Mouse (Mus musculus) spleen, adult 2 months (tissue): ENCODE data around the gene Scfd2. TPM values are rescaled to one million over a fixed set of nuclear protein-coding genes. Genes with fewer than 3 reads are reported as not detected.

ENCODE experiments used
- DNase-seq, 2 experiments: peaks; one replicate each; pipeline versions ENCODE4 v3.0.0 to v3.0.0-alpha.2; 2012 to 2021; ENCODE audit warnings: low spot score in 2 of 2, low read depth in 1 of 2
- H3K27ac ChIP-seq: fragments of 200-500 bp; 2 replicates; pipeline ENCODE4 v1.5.1; 2012; ENCODE audit warnings: low read length, inconsistent platforms; ENCODE audit not compliant: insufficient read depth
- H3K27me3 ChIP-seq: fragments of 200-500 bp; 2 replicates; pipeline ENCODE4 v1.6.1; 2012; ENCODE audit warnings: mild to moderate bottlenecking, moderate library complexity, low read length, inconsistent platforms; ENCODE audit not compliant: control insufficient read depth, insufficient read depth
- H3K36me3 ChIP-seq: fragments of 200-500 bp; 2 replicates; pipeline ENCODE4 v1.6.1; 2012; ENCODE audit warnings: mild to moderate bottlenecking, low read length, inconsistent platforms; ENCODE audit not compliant: control insufficient read depth, insufficient read depth
- H3K4me1 ChIP-seq: fragments of 200-500 bp; 2 replicates; pipeline ENCODE4 v1.6.1; 2011; ENCODE audit warnings: inconsistent platforms; ENCODE audit not compliant: control insufficient read depth, insufficient read depth, insufficient read length
- H3K4me3 ChIP-seq: fragments of 200-500 bp; 2 replicates; pipeline ENCODE4 v1.5.1; 2011; ENCODE audit warnings: mild to moderate bottlenecking, inconsistent platforms; ENCODE audit not compliant: insufficient read depth, insufficient read length; ENCODE audit errors: extremely low read depth
- CTCF ChIP-seq: fragments of 200-500 bp; IDR thresholded peaks from 2 replicates; pipeline ENCODE4 v1.5.1; 2011; ENCODE audit warnings: mild to moderate bottlenecking, inconsistent platforms; ENCODE audit not compliant: insufficient read depth, insufficient read length, insufficient replicate concordance; ENCODE audit errors: extremely low read depth
- POLR2A ChIP-seq: fragments of 200-500 bp; IDR thresholded peaks from 2 replicates; pipeline ENCODE4 v1.6.1; 2011; ENCODE audit warnings: low read depth, low read length, inconsistent platforms
- WGBS: fragments of 180-500 bp; shearing (Covaris S2); methylation state at CpG from one replicate; pipeline ENCODE4 v1.1.7; 2018; 5-methylcytosine and 5-hydroxymethylcytosine counted together
- polyA plus RNA-seq: library from polyadenylated mRNA; depleted of rRNA; stranded (reverse); fragments of >200 nt; gene quantifications from 2 replicates; pipeline ENCODE4 v1.2.3, GENCODE M21; 2012

Gene Scfd2
- polyA plus RNA-seq, 1 experiment = 9.5 TPM

DNA sequence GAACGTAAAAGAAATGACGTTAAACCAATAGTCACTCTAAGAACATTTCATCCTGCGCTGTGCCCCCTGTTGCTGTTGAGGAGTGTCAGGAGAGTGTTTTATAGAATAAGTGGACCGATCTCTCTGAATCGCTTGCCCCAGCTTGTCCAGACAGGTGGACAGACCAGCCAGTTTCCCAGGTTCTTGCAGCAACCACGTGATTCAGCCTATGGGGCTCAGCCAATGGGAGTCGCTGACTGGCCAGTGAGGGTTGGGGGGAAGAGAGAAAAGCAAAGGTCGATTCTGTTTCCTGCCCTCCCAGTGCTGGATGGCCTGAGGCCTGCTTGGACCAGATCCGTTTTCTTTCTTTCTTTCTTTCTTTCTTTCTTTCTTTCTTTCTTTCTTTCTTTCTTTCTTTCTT, 359.8 kb downstream of the Scfd2 start:
- 76% methylated on average over 9 of the region's 9 CpGs for WGBS
- Histone ChIP-seq H3K27ac (no peak overlapping the region), H3K4me1 (no peaks in the 10 kb centered on the region; the same call in 1 of the 2 replicates), H3K27me3 (no peaks in the 10 kb centered on the region), H3K4me3 (no peak overlapping the region), H3K36me3 (no peaks in the 10 kb centered on the region)
- TF ChIP-seq CTCF (no peak), POLR2A (no peak)
- DNase-seq = no peak

GRCm38 (mm10) chr5:74168085-74168484, 363.5 kb downstream of the Scfd2 start:
- DNase-seq = no peak
- no peaks in the 10 kb centered on the region; the same call in 1 of the 2 replicates for H3K4me1 ChIP-seq
- TF ChIP-seq POLR2A (no peak), CTCF (no peak)
- no peaks in the 10 kb centered on the region for H3K36me3 ChIP-seq
- H3K27ac ChIP-seq = no peak overlapping the region
- no peak overlapping the region for H3K4me3 ChIP-seq
- WGBS = 79% methylated on average over 3 of the region's 3 CpGs
- H3K27me3 ChIP-seq = no peaks in the 10 kb centered on the region

DNA sequence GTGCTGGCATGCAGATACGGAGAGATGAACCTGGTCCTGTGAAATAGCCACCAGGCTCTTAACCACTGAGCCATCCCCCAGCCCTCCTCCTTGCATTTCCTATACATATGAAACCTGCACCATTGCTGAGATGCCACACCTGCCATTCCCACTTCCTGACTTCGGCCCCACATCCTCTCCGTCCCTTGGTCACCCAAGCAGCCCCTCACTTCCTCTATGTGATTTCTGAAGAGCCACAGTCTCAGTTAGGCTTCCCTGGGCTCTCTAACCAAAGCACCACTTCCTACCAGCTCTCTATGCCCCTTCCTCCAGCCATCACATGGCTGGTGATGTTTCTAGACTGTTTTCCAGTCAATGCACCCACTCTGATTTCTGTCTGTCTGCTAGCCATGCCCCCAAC, 364.9 kb downstream of the Scfd2 start:
- Histone ChIP-seq H3K27me3 (no peaks in the 10 kb centered on the region), H3K4me3 (no peak overlapping the region), H3K27ac (no peak overlapping the region), H3K4me1 (no peaks in the 10 kb centered on the region; the same call in 1 of the 2 replicates), H3K36me3 (no peaks in the 10 kb centered on the region)
- no peak for DNase-seq
- 13% methylated on average over 3 of the region's 3 CpGs for WGBS
- TF ChIP-seq POLR2A = no peak
- TF ChIP-seq CTCF = no peak

- Histone ChIP-seq H3K27me3 (no peaks in the 10 kb centered on the region), H3K4me3 (no peak overlapping the region), H3K36me3 (no peaks in the 10 kb centered on the region), H3K27ac (no peak overlapping the region), H3K4me1 (no peaks in the 10 kb centered on the region; the same call in 1 of the 2 replicates)
- DNase-seq = no peak
- TF ChIP-seq POLR2A (no peak), CTCF (no peak)
- 63% methylated on average over 7 of the region's 7 CpGs for WGBS
These were observed 367.0 kb downstream of the Scfd2 start for GRCm38 (mm10) chr5:74164547-74164946.

- TF ChIP-seq CTCF = no peak
- no peak for TF ChIP-seq POLR2A
- Histone ChIP-seq H3K36me3 (no peaks in the 10 kb centered on the region), H3K27me3 (no peaks in the 10 kb centered on the region), H3K4me3 (no peak overlapping the region), H3K27ac (no peak overlapping the region), H3K4me1 (no peaks in the 10 kb centered on the region; the same call in 1 of the 2 replicates)
- no peak for DNase-seq
- 86% methylated on average over 6 of the region's 6 CpGs for WGBS
These were observed 368.4 kb downstream of the Scfd2 start for GRCm38 (mm10) chr5:74163141-74163540.

- WGBS = 94% methylated on average over 3 of the region's 3 CpGs
- DNase-seq = no peak
- no peak for TF ChIP-seq POLR2A
- no peak for TF ChIP-seq CTCF
- Histone ChIP-seq H3K27me3 (no peaks in the 10 kb centered on the region), H3K4me3 (no peak overlapping the region), H3K4me1 (no peaks in the 10 kb centered on the region; the same call in 1 of the 2 replicates), H3K36me3 (no peaks in the 10 kb centered on the region), H3K27ac (no peak overlapping the region)
These were observed 369.5 kb downstream of the Scfd2 start for GRCm38 (mm10) chr5:74162013-74162412.

DNA sequence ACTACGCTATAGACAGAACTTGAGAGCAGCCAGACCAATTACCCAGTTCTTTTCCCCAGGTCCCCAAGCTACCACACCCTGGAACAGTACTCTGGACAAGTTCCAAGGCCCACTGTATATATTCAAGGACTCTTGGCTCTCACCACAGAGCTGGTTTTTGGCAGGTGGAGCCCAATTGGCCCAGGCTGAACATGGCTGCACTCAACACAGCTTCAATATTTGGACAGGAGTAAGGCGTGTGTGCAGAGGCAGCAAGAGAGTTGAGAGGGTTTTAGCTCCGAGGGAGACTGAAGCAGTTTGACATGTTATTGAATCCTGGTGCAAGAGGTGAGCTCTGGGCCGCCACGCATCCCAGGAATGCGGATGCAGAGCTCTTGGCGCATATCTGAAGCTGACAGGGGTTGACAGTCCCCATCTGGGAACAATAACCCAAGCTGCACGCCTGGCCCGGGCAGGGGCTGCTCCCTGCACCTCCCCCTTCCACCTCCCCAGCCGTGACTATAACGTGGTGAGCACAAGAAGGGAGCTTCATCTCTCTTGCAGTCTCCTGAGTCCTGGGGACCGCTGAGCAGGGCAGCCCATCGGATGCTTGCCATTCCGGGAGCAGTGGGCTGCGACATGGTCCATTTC, 370.1 kb downstream of the Scfd2 start:
- DNase-seq = no peak
- Histone ChIP-seq H3K4me1 (no peaks in the 10 kb centered on the region), H3K4me3 (no peak overlapping the region), H3K27ac (no peak overlapping the region), H3K36me3 (no peaks in the 10 kb centered on the region), H3K27me3 (no peaks in the 10 kb centered on the region)
- 82% methylated on average over 15 of the region's 15 CpGs for WGBS
- TF ChIP-seq POLR2A (no peak), CTCF (no peak)
